Mouse (Mus musculus) forebrain, postnatal 0 days (tissue): ENCODE results near the gene Emx2. TPM values are rescaled to one million over a fixed set of nuclear protein-coding genes. Genes with fewer than 3 reads are reported as not detected.

Experiments
- ATAC-seq: fragments of 200-750 bp; cut with Nextera tagmentation; 2 replicates; pipeline ENCODE4 v1.8.0; 2017; ENCODE audit warnings: mild to moderate bottlenecking, moderate library complexity
- DNase-seq: peaks from one replicate; pipeline ENCODE4 v3.0.0-alpha.2; 2015
- H3K27ac ChIP-seq: fragments of 300-500 bp; sonication (generic); 2 replicates; pipeline ENCODE4 v1.5.1; 2014; ENCODE audit warnings: low read depth, mild to moderate bottlenecking, antibody characterized with exemption, low read length, moderate library complexity, mixed read lengths
- H3K27me3 ChIP-seq: fragments of 300-500 bp; sonication (generic); 2 replicates; pipeline ENCODE4 v1.6.1; 2014; ENCODE audit warnings: mild to moderate bottlenecking, low read length, mixed read lengths; ENCODE audit not compliant: insufficient read depth
- H3K36me3 ChIP-seq: fragments of 300-500 bp; sonication (generic); 2 replicates; pipeline ENCODE4 v1.6.1; 2014; ENCODE audit warnings: mild to moderate bottlenecking, moderate library complexity; ENCODE audit not compliant: insufficient read depth
- H3K4me1 ChIP-seq: fragments of 300-500 bp; sonication (generic); 2 replicates; pipeline ENCODE4 v1.6.1; 2014; ENCODE audit warnings: antibody characterized with exemption; ENCODE audit not compliant: insufficient read depth
- H3K4me2 ChIP-seq: fragments of 300-500 bp; sonication (generic); 2 replicates; pipeline ENCODE4 v1.6.1; 2014; ENCODE audit warnings: low read depth, mild to moderate bottlenecking, moderate library complexity
- H3K4me3 ChIP-seq: fragments of 300-500 bp; sonication (generic); 2 replicates; pipeline ENCODE4 v1.5.1; 2014; ENCODE audit warnings: low read depth, low read length, mixed read lengths
- H3K9ac ChIP-seq: fragments of 300-500 bp; sonication (generic); 2 replicates; pipeline ENCODE4 v1.6.1; 2014; ENCODE audit warnings: mild to moderate bottlenecking
- H3K9me3 ChIP-seq: fragments of 300-500 bp; sonication (generic); 2 replicates; pipeline ENCODE4 v1.6.1; 2016; ENCODE audit warnings: low read length
- CTCF ChIP-seq: sonication (generic); IDR thresholded peaks from 2 replicates; pipeline ENCODE4 v1.5.1; 2016; ENCODE audit warnings: antibody characterized with exemption, control low read depth, low read depth
- WGBS: fragments of 180-500 bp; shearing (Covaris S2); extraction: QIAGEN DNeasy Blood & Tissue Kit; methylation state at CpG from one replicate; pipeline ENCODE4 v1.1.7; 2014; 5-methylcytosine and 5-hydroxymethylcytosine counted together
- polyA plus RNA-seq: library from polyadenylated mRNA; unstranded; fragments of >200 nt; fragmentation: Nextera tagmentation; extraction: Ambion mirVana; gene quantifications from 2 replicates; pipeline ENCODE4 v1.2.1, GENCODE M21; 2015
- total RNA-seq: library from RNA; depleted of rRNA; stranded (reverse); fragments of >200 nt; gene quantifications from 2 replicates; pipeline ENCODE4 v1.2.3, GENCODE M21; 2014

Gene Emx2
- total and polyA plus RNA-seq, 2 experiments from 2014 or later = 6.0 to 11.2 TPM

DNA sequence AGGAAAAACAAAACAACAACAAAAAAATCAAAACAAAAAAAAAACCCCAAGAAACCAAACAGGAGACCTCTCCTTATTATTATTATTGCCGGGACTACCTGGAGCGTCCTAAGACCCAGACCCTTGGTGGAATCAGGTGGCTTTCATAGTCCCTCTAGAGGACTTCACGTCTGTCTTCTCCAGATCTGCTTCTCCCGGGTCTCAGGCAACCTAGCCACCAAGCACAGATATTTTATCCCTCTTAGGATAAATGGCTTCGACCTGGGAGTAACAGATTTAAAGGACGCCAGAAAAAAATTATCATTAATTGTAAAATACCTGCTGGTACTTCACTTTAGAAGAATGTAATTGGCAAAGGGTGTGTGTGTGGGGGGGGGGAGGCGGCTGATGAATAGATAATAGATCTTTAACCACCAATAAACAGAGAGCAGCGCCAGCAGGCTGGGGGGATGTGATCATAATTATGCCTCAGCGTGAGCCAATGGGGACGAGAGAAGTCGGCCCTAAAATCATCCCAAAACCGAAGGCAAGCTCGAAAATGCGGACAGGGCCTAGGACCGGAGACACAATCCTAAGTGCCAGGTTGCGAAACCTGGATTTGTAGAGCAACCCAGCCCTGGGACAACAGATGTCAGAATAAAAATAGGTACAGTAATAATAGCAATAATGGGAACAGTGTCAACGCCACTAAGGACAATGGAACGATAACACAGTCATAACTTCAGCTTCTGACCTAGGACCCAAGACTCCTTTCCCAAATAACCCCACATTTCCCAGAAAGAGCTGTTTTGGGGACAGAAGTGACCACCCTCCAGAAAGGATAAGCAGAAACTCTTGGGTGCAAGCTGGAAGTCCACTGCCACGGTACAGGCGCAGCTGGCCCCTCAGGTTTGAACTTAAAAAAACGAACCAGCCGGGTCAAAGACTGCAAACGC, 894 bp upstream of the Emx2 start:
- no peak for TF ChIP-seq CTCF

GRCm38 (mm10) chr19:59458743-59459135, 567 bp downstream of the Emx2 start:
- WGBS = under 1% methylated on average over 15 of the region's 15 CpGs
- 0 out of 2 replicates have a peak, but pooled peaks have one; percentile 3 for ATAC-seq
- no peaks in the 10 kb centered on the region for H3K36me3 ChIP-seq
- H3K9ac ChIP-seq = peak overlapping the region; percentile 63
- no peak for DNase-seq
- H3K27me3 ChIP-seq = peaks cover 24% of the 10 kb centered on the region
- H3K9me3 ChIP-seq = no peaks in the 10 kb centered on the region
- peak overlapping the region; percentile 54 for H3K4me3 ChIP-seq
- peak overlapping the region; percentile 80 for H3K27ac ChIP-seq
- TF ChIP-seq CTCF = no peak
- no peaks in the 10 kb centered on the region for H3K4me1 ChIP-seq
- peak overlapping the region; percentile 66 for H3K4me2 ChIP-seq

More for the DNA sequence above, 894 bp upstream of the Emx2 start:
- H3K4me3 ChIP-seq = peak overlapping the region; percentile 54
- 2% methylated on average over 23 of the region's 23 CpGs for WGBS
- peak; percentile 54; the same call in 1 of the 2 replicates for ATAC-seq
- peak overlapping the region; percentile 63 for H3K9ac ChIP-seq
- H3K4me1 ChIP-seq = no peaks in the 10 kb centered on the region
- H3K4me2 ChIP-seq = peak overlapping the region; percentile 66
- peak; percentile 86 for DNase-seq
- peaks cover 34% of the 10 kb centered on the region for H3K27me3 ChIP-seq
- no peaks in the 10 kb centered on the region for H3K9me3 ChIP-seq
- 0 out of 2 replicates have a peak overlapping the region, but pooled peaks have one; percentile 35 for H3K27ac ChIP-seq
- no peaks in the 10 kb centered on the region for H3K36me3 ChIP-seq

DNA sequence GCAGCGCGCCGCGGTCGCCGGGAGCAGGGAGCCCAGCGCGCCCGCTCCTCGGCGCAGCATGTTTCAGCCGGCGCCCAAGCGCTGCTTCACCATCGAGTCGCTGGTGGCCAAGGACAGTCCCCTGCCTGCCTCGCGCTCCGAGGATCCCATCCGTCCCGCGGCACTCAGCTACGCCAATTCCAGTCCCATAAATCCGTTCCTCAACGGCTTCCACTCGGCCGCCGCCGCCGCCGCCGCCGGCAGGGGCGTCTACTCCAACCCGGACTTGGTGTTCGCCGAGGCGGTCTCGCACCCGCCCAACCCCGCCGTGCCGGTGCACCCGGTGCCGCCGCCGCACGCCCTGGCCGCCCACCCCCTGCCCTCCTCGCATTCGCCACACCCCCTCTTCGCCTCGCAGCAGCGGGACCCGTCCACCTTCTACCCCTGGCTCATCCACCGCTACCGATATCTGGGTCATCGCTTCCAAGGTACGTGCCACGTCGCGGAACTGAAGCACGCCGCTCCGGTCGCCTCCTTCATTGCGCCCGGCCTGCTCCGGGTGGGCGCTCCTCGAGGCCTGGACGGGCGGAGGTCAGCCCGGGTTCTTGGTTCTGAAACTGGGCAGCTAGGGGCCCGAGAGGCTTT, 1.1 kb downstream of the Emx2 start:
- no peaks in the 10 kb centered on the region for H3K4me1 ChIP-seq
- peak; percentile 13 for ATAC-seq

DNA sequence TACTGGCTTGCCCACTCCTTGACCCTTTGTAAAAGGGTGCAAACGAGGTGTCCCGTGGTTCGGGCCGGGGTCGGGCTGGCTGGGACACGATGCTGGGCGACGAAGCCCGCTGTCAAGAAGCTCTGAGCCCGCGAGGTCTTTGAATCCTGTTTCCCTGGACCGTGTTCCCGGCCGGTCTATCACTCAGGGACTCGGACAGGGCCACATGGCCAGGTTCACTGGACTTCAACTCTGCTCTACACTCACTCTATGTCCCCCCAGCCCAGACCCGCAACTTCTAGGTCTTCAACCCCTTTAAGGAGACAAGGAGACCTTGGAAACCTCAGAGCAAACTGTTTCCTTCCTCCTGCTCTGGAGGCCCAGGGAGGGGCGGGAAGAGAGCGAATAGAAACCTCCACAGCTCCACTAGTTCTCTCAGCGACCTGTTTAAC, 1.7 kb downstream of the Emx2 start:
- TF ChIP-seq CTCF = no peak
- Histone ChIP-seq H3K4me1 (no peaks in the 10 kb centered on the region), H3K9ac (peak overlapping the region; percentile 63), H3K9me3 (no peaks in the 10 kb centered on the region), H3K36me3 (no peaks in the 10 kb centered on the region), H3K27me3 (peaks cover 24% of the 10 kb centered on the region), H3K4me2 (peak overlapping the region; percentile 66), H3K27ac (0 out of 2 replicates have a peak overlapping the region, but pooled peaks have one; percentile 80), H3K4me3 (peak overlapping the region; percentile 54)
- DNase-seq (peak; percentile 50), ATAC-seq (no peak)
- WGBS = under 1% methylated on average over 19 of the region's 19 CpGs

More for the DNA sequence above, 1.1 kb downstream of the Emx2 start:
- peak; percentile 63 for DNase-seq
- H3K4me2 ChIP-seq = peak overlapping the region; percentile 66
- H3K27me3 ChIP-seq = peaks cover 22% of the 10 kb centered on the region
- no peak for TF ChIP-seq CTCF
- peak overlapping the region; percentile 63 for H3K9ac ChIP-seq
- H3K4me3 ChIP-seq = peak overlapping the region; percentile 54
- 3% methylated on average over 71 of the region's 75 CpGs for WGBS
- no peaks in the 10 kb centered on the region for H3K9me3 ChIP-seq
- no peaks in the 10 kb centered on the region for H3K36me3 ChIP-seq
- peak overlapping the region; percentile 80 for H3K27ac ChIP-seq

GRCm38 (mm10) chr19:59460328-59461115, 2.4 kb downstream of the Emx2 start:
- WGBS = 2% methylated on average over 34 of the region's 34 CpGs
- H3K9ac ChIP-seq = peak overlapping the region; percentile 63
- no peak for ATAC-seq
- H3K9me3 ChIP-seq = no peaks in the 10 kb centered on the region
- H3K36me3 ChIP-seq = no peaks in the 10 kb centered on the region
- no peak for TF ChIP-seq CTCF
- peak overlapping the region; percentile 54 for H3K4me3 ChIP-seq
- peaks cover 27% of the 10 kb centered on the region for H3K27me3 ChIP-seq
- peak overlapping the region; percentile 66 for H3K4me2 ChIP-seq
- peak; percentile 67 for DNase-seq
- no peaks in the 10 kb centered on the region for H3K4me1 ChIP-seq
- no peak overlapping the region for H3K27ac ChIP-seq
